Mouse (Mus musculus) myocyte (in vitro differentiated cells): ENCODE results near the gene Gpr15. TPM values are rescaled to one million over a fixed set of nuclear protein-coding genes. Genes with fewer than 3 reads are reported as not detected.

Experiments
- H3K27me3 ChIP-seq: one replicate; pipeline ENCODE4 v1.6.1; 2011; ENCODE audit not compliant: control insufficient read depth, insufficient read depth, insufficient read length
- H3K36me3 ChIP-seq: one replicate; pipeline ENCODE4 v1.6.1; 2011; ENCODE audit not compliant: control insufficient read depth, insufficient read depth
- H3K4me2 ChIP-seq: one replicate; pipeline ENCODE4 v1.6.1; 2011; ENCODE audit warnings: low read depth, control low read depth
- H3K4me3 ChIP-seq: one replicate; pipeline ENCODE4 v1.5.1; 2011; ENCODE audit warnings: mild to moderate bottlenecking, control low read depth, moderate library complexity
- H3K79me2 ChIP-seq: one replicate; pipeline ENCODE4 v1.6.1; 2011; ENCODE audit not compliant: control insufficient read depth, insufficient read depth
- H3ac ChIP-seq: one replicate; pipeline ENCODE4 v1.6.1; 2011; ENCODE audit not compliant: control insufficient read depth, insufficient read length
- CEBPB ChIP-seq: IDR thresholded peaks from 2 replicates; pipeline ENCODE4 v1.6.1; 2011; ENCODE audit warnings: mild to moderate bottlenecking, moderate library complexity; ENCODE audit not compliant: poor library complexity, insufficient read depth, severe bottlenecking
- E2F4 ChIP-seq: IDR thresholded peaks from one replicate; pipeline ENCODE4 v1.6.1; 2011; ENCODE audit warnings: mild to moderate bottlenecking, control low read depth, moderate library complexity; ENCODE audit not compliant: insufficient read depth
- MAX ChIP-seq: IDR thresholded peaks from one replicate; pipeline ENCODE4 v1.6.1; 2011; ENCODE audit warnings: low read depth, mild to moderate bottlenecking, control low read depth
- MYOD1 ChIP-seq, 3 experiments: IDR thresholded peaks; one replicate each; pipeline ENCODE4 v1.6.1; 2011; ENCODE audit warnings: control low read depth in 2 of 3, low read depth in 2 of 3, mild to moderate bottlenecking in 2 of 3, moderate library complexity in 1 of 3; ENCODE audit not compliant: insufficient read length in 2 of 3, control insufficient read depth in 1 of 3
- MYOG ChIP-seq, 3 experiments: IDR thresholded peaks; one replicate each; pipeline ENCODE4 v1.6.1; 2011; ENCODE audit warnings: control low read depth in 2 of 3, low read depth in 2 of 3, mild to moderate bottlenecking in 2 of 3; ENCODE audit not compliant: insufficient read length in 2 of 3, control insufficient read depth in 1 of 3, insufficient read depth in 1 of 3
- POLR2A ChIP-seq: IDR thresholded peaks from one replicate; pipeline ENCODE4 v1.6.1; 2011; ENCODE audit warnings: low read depth, mild to moderate bottlenecking, control low read depth, moderate library complexity; ENCODE audit not compliant: insufficient read length
- POLR2AphosphoS2 ChIP-seq: IDR thresholded peaks from one replicate; pipeline ENCODE4 v1.6.1; 2011; ENCODE audit warnings: low read depth, control low read depth; ENCODE audit not compliant: insufficient read length
- REST ChIP-seq: IDR thresholded peaks from one replicate; pipeline ENCODE4 v1.6.1; 2011; ENCODE audit warnings: mild to moderate bottlenecking, control low read depth, moderate library complexity; ENCODE audit not compliant: insufficient read depth, insufficient read length
- SRF ChIP-seq: IDR thresholded peaks from one replicate; pipeline ENCODE4 v1.6.1; 2011; ENCODE audit warnings: low read depth; ENCODE audit not compliant: control insufficient read depth, insufficient read length
- TCF12 ChIP-seq: IDR thresholded peaks from one replicate; pipeline ENCODE4 v1.6.1; 2011; ENCODE audit warnings: mild to moderate bottlenecking, control low read depth; ENCODE audit not compliant: poor library complexity, insufficient read depth, severe bottlenecking
- TCF3 ChIP-seq: IDR thresholded peaks from one replicate; pipeline ENCODE4 v1.6.1; 2011; ENCODE audit warnings: low read depth, control low read depth; ENCODE audit not compliant: insufficient read length
- USF1 ChIP-seq: IDR thresholded peaks from one replicate; pipeline ENCODE4 v1.6.1; 2011; ENCODE audit warnings: low read depth, mild to moderate bottlenecking, control low read depth, moderate library complexity
- polyA plus RNA-seq: library from polyadenylated mRNA; unstranded; fragments of >200 nt; fragmentation: generic; extraction: Trizol; gene quantifications from one replicate; pipeline ENCODE4 v1.2.1, GENCODE M21; 2012; ENCODE audit warnings: missing spikeins

Gpr15 gene
- polyA plus RNA-seq, 1 experiment = not detected

DNA sequence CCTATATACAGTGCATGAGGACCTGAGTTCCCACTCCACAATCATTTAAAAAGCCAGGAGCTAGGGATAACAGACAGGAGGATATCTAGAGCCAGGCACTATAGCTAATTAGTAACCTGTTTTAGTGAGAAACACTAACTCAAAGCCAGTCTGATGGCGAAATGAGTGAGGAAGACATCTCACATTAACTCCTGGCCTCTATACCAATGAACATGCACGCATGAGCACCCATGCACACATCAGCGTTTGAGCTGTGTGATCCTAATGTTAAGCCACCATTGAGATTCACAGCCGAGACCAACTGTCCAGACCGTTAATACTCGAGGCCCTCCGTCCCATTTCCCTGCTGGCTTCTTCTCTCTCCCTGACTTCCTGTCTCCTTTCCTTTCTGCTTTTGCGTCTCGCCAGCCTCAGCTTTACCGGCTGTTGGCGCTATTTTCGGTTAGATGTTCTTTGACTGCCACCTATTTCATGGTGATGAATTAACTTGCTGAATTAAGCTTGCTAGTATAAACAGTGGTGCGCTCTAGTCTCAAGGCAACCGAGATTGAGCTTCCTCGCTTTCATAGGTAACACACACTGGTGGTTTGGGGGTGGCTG lies 45.0 kb downstream of the Gpr15 start:
- H3K27me3 ChIP-seq = no peaks in the 10 kb centered on the region
- no peak overlapping the region for H3ac ChIP-seq
- TF ChIP-seq MYOD1 (IDR thresholded peaks at IDR 0.05; ENCODE audit: control insufficient read depth in 1 of 3, insufficient read length in 2 of 3, low read depth in 2 of 3) (no peak), MAX (no peak), USF1 (no peak), POLR2A (no peak), TCF12 (no peak), CEBPB (no peak), E2F4 (no peak), POLR2AphosphoS2 (no peak), MYOG (IDR thresholded peaks at IDR 0.05; ENCODE audit: control insufficient read depth in 1 of 3, insufficient read depth in 1 of 3, insufficient read length in 2 of 3, low read depth in 2 of 3) (no peak), SRF (no peak), TCF3 (no peak)
- H3K4me3 ChIP-seq = no peak overlapping the region
- peaks cover 37% of the 10 kb centered on the region for H3K36me3 ChIP-seq
- H3K4me2 ChIP-seq = no peak overlapping the region
- H3K79me2 ChIP-seq = peaks cover 15% of the 10 kb centered on the region

DNA sequence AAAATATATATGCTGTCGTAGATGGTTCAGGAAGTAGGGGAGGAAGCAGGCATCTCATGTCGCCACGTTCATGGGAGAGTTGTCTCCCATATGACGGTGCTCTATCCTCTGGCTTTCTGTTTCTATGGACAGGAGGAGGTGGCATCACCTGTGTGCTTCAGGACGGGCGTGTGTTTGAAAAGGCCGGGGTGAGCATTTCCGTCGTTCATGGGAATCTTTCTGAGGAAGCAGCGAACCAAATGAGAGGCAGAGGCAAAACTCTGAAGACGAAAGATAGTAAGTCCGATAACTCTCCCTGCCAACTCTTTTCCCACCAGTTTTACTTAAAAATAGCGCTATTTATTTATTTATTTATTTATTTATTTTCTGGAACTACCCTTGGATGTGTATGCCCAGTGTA lies 46.5 kb downstream of the Gpr15 start:
- Histone ChIP-seq H3K36me3 (peaks cover 24% of the 10 kb centered on the region), H3K79me2 (peaks cover 15% of the 10 kb centered on the region), H3K27me3 (no peaks in the 10 kb centered on the region), H3K4me2 (no peak overlapping the region), H3ac (no peak overlapping the region), H3K4me3 (no peak overlapping the region)
- TF ChIP-seq USF1 = no peak
- TF ChIP-seq POLR2AphosphoS2 = no peak
- TF ChIP-seq E2F4 = no peak
- TF ChIP-seq TCF3 = no peak
- no peak for TF ChIP-seq CEBPB
- TF ChIP-seq REST = no peak
- no peak for TF ChIP-seq TCF12
- TF ChIP-seq MAX = no peak
- TF ChIP-seq POLR2A = no peak
- TF ChIP-seq MYOG (IDR thresholded peaks at IDR 0.05; ENCODE audit: control insufficient read depth in 1 of 3, insufficient read depth in 1 of 3, insufficient read length in 2 of 3, low read depth in 2 of 3) = no peak
- no peak for TF ChIP-seq MYOD1 (IDR thresholded peaks at IDR 0.05; ENCODE audit: control insufficient read depth in 1 of 3, insufficient read length in 2 of 3, low read depth in 2 of 3)
- no peak for TF ChIP-seq SRF

DNA sequence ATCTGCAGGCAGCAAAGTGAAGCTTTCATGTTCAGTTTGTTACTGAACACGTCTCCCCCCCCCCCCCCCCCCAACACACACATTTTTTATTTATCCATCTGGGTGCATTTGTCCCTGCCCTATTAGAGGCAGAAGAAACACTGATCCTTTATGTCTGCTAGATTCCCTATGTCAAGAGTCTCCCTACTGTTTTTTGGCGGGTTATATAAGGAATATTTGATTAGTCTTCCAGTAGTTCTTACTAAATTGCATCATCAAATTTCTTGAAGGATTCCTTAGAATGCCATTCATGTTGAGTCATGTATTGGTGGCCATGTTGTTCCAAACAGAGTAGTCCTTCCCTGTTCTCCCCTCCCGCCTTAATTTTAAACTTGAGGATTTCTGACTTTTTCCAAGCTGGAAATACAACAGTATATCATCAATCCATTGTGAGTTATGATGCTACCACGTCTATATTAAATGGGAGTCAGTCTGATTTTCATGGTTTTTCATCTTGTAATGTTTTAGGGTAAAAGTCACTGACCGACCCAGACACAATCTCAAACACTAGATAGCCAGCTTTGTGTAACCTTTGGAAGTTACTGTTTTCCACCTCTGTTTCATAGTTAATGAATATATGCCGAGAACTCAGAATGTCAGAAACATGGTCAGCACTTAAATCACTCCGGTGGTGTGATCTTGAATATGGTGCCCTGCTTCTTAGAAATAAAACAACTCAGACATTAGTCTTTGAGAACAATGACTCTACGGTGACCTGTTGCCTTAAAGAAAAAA lies 47.5 kb downstream of the Gpr15 start:
- Histone ChIP-seq H3K27me3 (no peaks in the 10 kb centered on the region), H3ac (peak overlapping the region; percentile 67), H3K79me2 (peaks cover 15% of the 10 kb centered on the region), H3K4me2 (peak overlapping the region; percentile 78), H3K36me3 (peaks cover 22% of the 10 kb centered on the region), H3K4me3 (peak overlapping the region; percentile 67)
- peak; percentile 54; the same call in 1 of the 2 replicates for TF ChIP-seq CEBPB
- no peak for TF ChIP-seq TCF3
- no peak for TF ChIP-seq MYOG (IDR thresholded peaks at IDR 0.05; ENCODE audit: control insufficient read depth in 1 of 3, insufficient read depth in 1 of 3, insufficient read length in 2 of 3, low read depth in 2 of 3)
- no peak for TF ChIP-seq USF1
- no peak for TF ChIP-seq POLR2A

DNA sequence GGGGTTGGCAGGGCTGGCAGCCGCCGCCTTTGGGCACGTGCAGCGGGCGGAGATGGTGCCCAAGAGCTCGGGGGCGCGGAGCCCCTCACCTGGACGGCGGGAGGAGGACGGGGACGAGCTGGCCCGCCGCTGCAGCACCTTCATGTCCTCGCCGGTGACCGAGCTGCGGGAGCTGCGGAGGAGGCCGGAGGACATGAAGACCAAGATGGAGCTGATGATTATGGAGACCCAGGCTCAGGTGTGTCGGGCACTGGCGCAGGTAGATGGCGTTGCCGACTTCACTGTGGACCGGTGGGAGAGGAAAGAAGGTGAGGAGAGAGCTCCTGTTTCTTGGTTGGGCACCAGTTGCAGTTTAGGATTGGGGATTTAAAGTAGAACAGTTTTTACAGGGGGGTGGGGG lies 48.2 kb downstream of the Gpr15 start:
- Histone ChIP-seq H3ac (peak overlapping the region; percentile 67), H3K4me2 (peak overlapping the region; percentile 78), H3K27me3 (no peaks in the 10 kb centered on the region), H3K4me3 (peak overlapping the region; percentile 67), H3K36me3 (peaks cover 17% of the 10 kb centered on the region), H3K79me2 (peaks cover 15% of the 10 kb centered on the region)
- TF ChIP-seq REST = no peak
- no peak for TF ChIP-seq POLR2A
- no peak for TF ChIP-seq USF1
- TF ChIP-seq POLR2AphosphoS2 = no peak
- no peak for TF ChIP-seq TCF3
- TF ChIP-seq SRF = no peak
- TF ChIP-seq MYOD1 (IDR thresholded peaks at IDR 0.05; ENCODE audit: control insufficient read depth in 1 of 3, insufficient read length in 2 of 3, low read depth in 2 of 3) = no peak
- no peak for TF ChIP-seq E2F4
- TF ChIP-seq TCF12 = no peak
- TF ChIP-seq MYOG (IDR thresholded peaks at IDR 0.05; ENCODE audit: control insufficient read depth in 1 of 3, insufficient read depth in 1 of 3, insufficient read length in 2 of 3, low read depth in 2 of 3) = no peak
